Mouse (Mus musculus) B cell, adult 62 days (primary cell): Measurements from ENCODE around the gene Gm13057. TPM values are rescaled to one million over a fixed set of nuclear protein-coding genes. Genes with fewer than 3 reads are reported as not detected.

ENCODE experiments used
- total RNA-seq: library from RNA; stranded (reverse); gene quantifications from 4 replicates; pipeline ENCODE4 v1.2.4, GENCODE M21; 2023

Gm13057 gene
- not detected in 4 replicates for total RNA-seq

GRCm38 (mm10) chr4:143551400-143551799, at the start of gene Gm13057, which contains the start of gene BC080695:
Gene Gm13057, plus strand, starts transcription at chr4:143551709.
Gene BC080695, plus strand, starts transcription at chr4:143551700.

DNA sequence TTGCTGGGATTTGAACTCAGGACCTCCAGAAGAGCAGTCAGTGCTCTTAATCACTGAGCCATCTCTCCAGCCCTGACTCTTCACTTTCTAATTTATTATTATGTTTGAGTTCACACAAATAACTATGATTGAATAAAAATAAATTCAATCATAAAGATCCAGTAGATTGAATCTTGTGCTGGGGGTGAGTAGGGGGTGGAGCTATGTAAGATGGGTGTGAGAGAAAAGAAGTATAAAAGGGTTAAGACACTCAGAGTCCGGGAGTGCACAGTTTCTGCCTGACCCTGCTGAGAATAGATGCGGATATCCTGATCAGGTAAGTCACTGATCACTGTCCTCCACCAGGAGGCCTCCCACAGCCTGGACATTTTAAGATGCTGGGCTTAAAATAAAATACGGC, 40.5 kb upstream of the Gm13057 start, which contains the start of gene Gm13043:
Gene Gm13043 (plus strand): TSS at position 301 of the 400 bp plus-strand sequence.

DNA sequence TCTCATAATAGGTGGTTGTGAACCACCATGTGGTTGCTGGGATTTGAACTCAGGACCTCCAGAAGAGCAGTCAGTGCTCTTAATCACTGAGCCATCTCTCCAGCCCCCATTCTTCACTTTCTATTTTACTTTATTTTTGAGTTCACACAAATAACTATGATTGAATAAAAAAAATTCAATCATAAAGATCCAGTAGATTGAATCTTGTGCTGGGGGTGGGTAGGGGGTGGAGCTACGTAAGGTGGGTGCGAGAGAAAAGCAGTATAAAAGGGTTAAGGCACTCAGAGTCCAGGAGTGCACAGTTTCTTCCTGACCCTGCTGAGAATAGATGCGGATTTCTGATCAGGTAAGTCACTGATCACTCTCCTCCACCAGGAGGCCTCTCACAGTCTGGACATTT, 15.9 kb upstream of the Gm13057 start, which contains the start of gene Gm13040:
Gene Gm13040 (plus strand): TSS at position 301 of the 400 bp plus-strand sequence.

Other genes with a start within 250 kb of the Gm13057 start
- gene Lrrc38, start 202.0 kb upstream of the Gm13057 start, total RNA-seq, result not detected in 4 replicates
- not detected in 4 replicates for gene Pramel1, start 157.3 kb upstream of the Gm13057 start, total RNA-seq
- gene Pramef8, start 139.3 kb upstream of the Gm13057 start, total RNA-seq, result 64.5 to 79.0 TPM (median 66.2 TPM) in 4 replicates
- not detected in 4 replicates for gene Oog4, start 101.4 kb upstream of the Gm13057 start, total RNA-seq
- gene Gm13043, start 40.4 kb upstream of the Gm13057 start, total RNA-seq, result not detected in 4 replicates
- not detected in 4 replicates for gene Gm13040, start 15.8 kb upstream of the Gm13057 start, total RNA-seq
- gene BC080695, start within 50 bp of the Gm13057 start, total RNA-seq, result not detected in 4 replicates
- gene Gm13083, start 63.3 kb downstream of the Gm13057 start, total RNA-seq, result not detected in 4 replicates
- gene Gm13088, start 105.5 kb downstream of the Gm13057 start, total RNA-seq, result not detected in 4 replicates
- gene Gm13089, start 151.0 kb downstream of the Gm13057 start, total RNA-seq, result not detected in 4 replicates
- not detected in 4 replicates for gene Gm13078, start 167.7 kb downstream of the Gm13057 start, total RNA-seq
- gene Gm13023, start 237.6 kb downstream of the Gm13057 start, total RNA-seq, result not detected in 4 replicates